In genomic region chr13:99382373-99382772, GRCm38 (mm10) we compare ENCODE assay signal across 25 mouse cellular contexts. TPM values are rescaled to one million over a fixed set of nuclear protein-coding genes. Genes with fewer than 3 reads are reported as not detected.
DNase-seq lines count a peak whose midpoint lies in the region; ATAC-seq and TF ChIP-seq lines count a peak whose summit lies in the region.
"Had no signal": no experiment of that assay in that cellular context is flagged by ENCODE, and none has a peak within 500 bp of the region (broad histone marks: within the 10 kb centered on the region; RNA-seq: fewer than 3 reads in every experiment).

No protein-coding gene starts in this region.

- no peak for TF ChIP-seq CTCF in hindbrain, postnatal 0 days (IDR thresholded peaks at IDR 0.05; ENCODE audit: low read depth)

- no peaks in the 10 kb centered on the region for H3K36me3 ChIP-seq in hindbrain, postnatal 0 days (ENCODE audit: insufficient read depth, low read length)
- peaks cover 8% of the 10 kb centered on the region for H3K36me3 ChIP-seq in hindbrain, embryonic 14.5 days (replicated peaks; ENCODE audit: control insufficient read depth, insufficient read depth)

- H3K4me1 ChIP-seq in hindbrain, postnatal 0 days (ENCODE audit: insufficient read depth, low read length), result no peaks in the 10 kb centered on the region
- H3K4me1 ChIP-seq in hindbrain, embryonic 14.5 days (replicated peaks; ENCODE audit: control insufficient read depth, insufficient read depth, low read length), result no peaks in the 10 kb centered on the region
- H3K4me1 ChIP-seq: embryonic facial prominence, embryonic 15.5 days; kidney, embryonic 15.5 days; liver, embryonic 15.5 days; lung, embryonic 15.5 days had no signal

- H3K27me3 ChIP-seq in hindbrain, postnatal 0 days (ENCODE audit: insufficient read depth, low read length), result no peaks in the 10 kb centered on the region
- H3K27me3 ChIP-seq in hindbrain, embryonic 14.5 days (ENCODE audit: control insufficient read depth, insufficient read depth, low read length), result no peaks in the 10 kb centered on the region
- H3K27me3 ChIP-seq: embryonic facial prominence, embryonic 15.5 days; heart, embryonic 15.5 days; kidney, embryonic 15.5 days; liver, embryonic 15.5 days; lung, embryonic 15.5 days had no signal

- no peak overlapping the region for H3K4me2 ChIP-seq in hindbrain, postnatal 0 days (ENCODE audit: low read depth, low read length)
- no peak overlapping the region for H3K4me2 ChIP-seq in hindbrain, embryonic 14.5 days (replicated peaks)
- H3K4me2 ChIP-seq: embryonic facial prominence, embryonic 15.5 days; heart, embryonic 15.5 days; kidney, embryonic 15.5 days; liver, embryonic 15.5 days; lung, embryonic 15.5 days had no signal

- no peak overlapping the region for H3K9ac ChIP-seq in hindbrain, postnatal 0 days (replicated peaks; ENCODE audit: low read length)
- no peak overlapping the region for H3K9ac ChIP-seq in hindbrain, embryonic 14.5 days
- H3K9ac ChIP-seq: embryonic facial prominence, embryonic 15.5 days; heart, embryonic 15.5 days; kidney, embryonic 15.5 days; liver, embryonic 15.5 days; lung, embryonic 15.5 days had no signal

- H3K9me3 ChIP-seq in hindbrain, postnatal 0 days (ENCODE audit: low read length), result no peaks in the 10 kb centered on the region
- no peaks in the 10 kb centered on the region for H3K9me3 ChIP-seq in hindbrain, embryonic 14.5 days (ENCODE audit: control insufficient read depth, low read length)
- H3K9me3 ChIP-seq: embryonic facial prominence, embryonic 15.5 days; heart, embryonic 15.5 days; kidney, embryonic 15.5 days; liver, embryonic 15.5 days; lung, embryonic 15.5 days had no signal

- H3K27ac ChIP-seq in hindbrain, postnatal 0 days, result no peak overlapping the region
- no peak overlapping the region for H3K27ac ChIP-seq in hindbrain, embryonic 14.5 days
- H3K27ac ChIP-seq: embryonic facial prominence, embryonic 15.5 days; heart, embryonic 15.5 days; kidney, embryonic 15.5 days; liver, embryonic 15.5 days; lung, embryonic 15.5 days; macrophage; stomach, postnatal 0 days had no signal

- peak; percentile 58; the same call in 1 of the 2 replicates for ATAC-seq in hindbrain, postnatal 0 days
- ATAC-seq in hindbrain, embryonic 14.5 days (ENCODE audit: low FRiP score), result no peak
- ATAC-seq: intestine, postnatal 0 days had no signal

- 39% methylated on average over 6 of the region's 6 CpGs for WGBS in hindbrain, postnatal 0 days
- WGBS in hindbrain, embryonic 14.5 days, result 45% methylated on average over 6 of the region's 6 CpGs

- no peak overlapping the region for H3K4me3 ChIP-seq in hindbrain, postnatal 0 days (ENCODE audit: low read length)
- no peak overlapping the region for H3K4me3 ChIP-seq in hindbrain, embryonic 14.5 days (replicated peaks; ENCODE audit: low read length)
- H3K4me3 ChIP-seq: embryonic facial prominence, embryonic 15.5 days; heart, embryonic 15.5 days; kidney, embryonic 15.5 days; liver, embryonic 15.5 days; lung, embryonic 15.5 days had no signal

- DNase-seq in hindbrain, postnatal 0 days (ENCODE audit: low spot score), result no peak
- no peak for DNase-seq in hindbrain, embryonic 14.5 days (ENCODE audit: low spot score)
- peak; percentile 77 for DNase-seq in 3134 (ENCODE audit: extremely low read depth, insufficient read length, low spot score)
- DNase-seq in 416B (ENCODE audit: low read depth), result peak; percentile 51
- peak; percentile 80 for DNase-seq in R1 (ENCODE audit: low read depth, low spot score)
- DNase-seq in frontal cortex, postnatal 14 days (ENCODE audit: low spot score in 2 of 2), result no peak
- no peak for DNase-seq in right cerebral cortex, postnatal 14 days
- DNase-seq: adrenal gland, postnatal 14 days; cerebellum, adult 8-10 months; cerebellum, postnatal 36 days; embryo, embryonic 11 days; heart, postnatal 4 days; kidney, postnatal 36 days; layer of hippocampus, postnatal 36 days; liver; thymus, adult 2 months; thymus, postnatal 4 days had no signal

RNA-seq across cellular contexts. Expression of gene Mrps27, which starts 37.8 kb away (rescaled TPM):
- total RNA-seq in hindbrain, postnatal 0 days (2014; rRNA removed), result 16.2 and 17.5 TPM in 2 replicates
- polyA plus RNA-seq in hindbrain, postnatal 0 days (2015; fragmentation: Nextera tagmentation; extraction: Ambion mirVana), result 41.3 and 41.7 TPM in 2 replicates
- 40.0 and 40.9 TPM in 2 replicates for polyA plus RNA-seq in hindbrain, embryonic 14.5 days (2014; fragmentation: Nextera tagmentation; extraction: Ambion mirVana)

RNA-seq across cellular contexts. Expression of gene Ptcd2, which starts 37.9 kb away (rescaled TPM):
- 29.3 and 38.2 TPM in 2 replicates for total RNA-seq in hindbrain, postnatal 0 days (2014; rRNA removed)
- polyA plus RNA-seq in hindbrain, postnatal 0 days (2015; fragmentation: Nextera tagmentation; extraction: Ambion mirVana), result 51.2 and 52.8 TPM in 2 replicates
- polyA plus RNA-seq in hindbrain, embryonic 14.5 days (2014; fragmentation: Nextera tagmentation; extraction: Ambion mirVana), result 58.0 and 58.5 TPM in 2 replicates

Comparison
In these comparisons a context has a peak if more than half of its experiments do, and no peak if none do; other contexts are left out.
1. DNase-seq: peak in 3134 (single experiment), 416B (single experiment) and R1 (single experiment); none in hindbrain, postnatal 0 days (single experiment), hindbrain, embryonic 14.5 days (single experiment), frontal cortex, postnatal 14 days (0 of 2) and right cerebral cortex, postnatal 14 days (single experiment).